Mouse (Mus musculus) testis, adult 2 months (tissue): ENCODE measurements around the gene Mogs. TPM values are rescaled to one million over a fixed set of nuclear protein-coding genes. Genes with fewer than 3 reads are reported as not detected.
A peak's percentile ranks its signal among the peaks of the same experiment; 100 is the strongest.

Experiments
- H3K27ac ChIP-seq: fragments of 200-500 bp; 2 replicates; pipeline ENCODE4 v1.5.1; 2012; ENCODE audit warnings: low read depth, low read length; ENCODE audit not compliant: control insufficient read depth, insufficient read depth
- H3K27me3 ChIP-seq: fragments of 200-500 bp; 2 replicates; pipeline ENCODE4 v1.6.1; 2012; ENCODE audit warnings: mild to moderate bottlenecking, low read length, moderate library complexity; ENCODE audit not compliant: control insufficient read depth, insufficient read depth
- H3K36me3 ChIP-seq: fragments of 200-500 bp; 2 replicates; pipeline ENCODE4 v1.6.1; 2012; ENCODE audit warnings: mild to moderate bottlenecking, low read length; ENCODE audit not compliant: control insufficient read depth, insufficient read depth
- H3K4me1 ChIP-seq: fragments of 200-500 bp; 2 replicates; pipeline ENCODE4 v1.6.1; 2012; ENCODE audit warnings: low read length; ENCODE audit not compliant: control insufficient read depth, insufficient read depth
- H3K4me3 ChIP-seq: fragments of 200-500 bp; 2 replicates; pipeline ENCODE4 v1.5.1; 2012; ENCODE audit warnings: low read depth, mild to moderate bottlenecking, low read length, moderate library complexity, mixed read lengths; ENCODE audit not compliant: control insufficient read depth
- CTCF ChIP-seq: fragments of 200-500 bp; IDR thresholded peaks from 2 replicates; pipeline ENCODE4 v1.5.1; 2012; ENCODE audit warnings: low read depth, mild to moderate bottlenecking, inconsistent platforms, low read length, moderate library complexity; ENCODE audit not compliant: control insufficient read depth, insufficient read depth, insufficient replicate concordance
- POLR2A ChIP-seq: fragments of 200-500 bp; IDR thresholded peaks from 2 replicates; pipeline ENCODE4 v1.6.1; 2012; ENCODE audit warnings: low read depth, mild to moderate bottlenecking, inconsistent platforms, low read length, moderate library complexity; ENCODE audit not compliant: control insufficient read depth
- polyA plus RNA-seq: library from polyadenylated mRNA; depleted of rRNA; stranded (reverse); fragments of >200 nt; gene quantifications from 2 replicates; pipeline ENCODE4 v1.2.3, GENCODE M21; 2012

Gene Mogs
- polyA plus RNA-seq, 1 experiment, result 20.7 TPM

DNA sequence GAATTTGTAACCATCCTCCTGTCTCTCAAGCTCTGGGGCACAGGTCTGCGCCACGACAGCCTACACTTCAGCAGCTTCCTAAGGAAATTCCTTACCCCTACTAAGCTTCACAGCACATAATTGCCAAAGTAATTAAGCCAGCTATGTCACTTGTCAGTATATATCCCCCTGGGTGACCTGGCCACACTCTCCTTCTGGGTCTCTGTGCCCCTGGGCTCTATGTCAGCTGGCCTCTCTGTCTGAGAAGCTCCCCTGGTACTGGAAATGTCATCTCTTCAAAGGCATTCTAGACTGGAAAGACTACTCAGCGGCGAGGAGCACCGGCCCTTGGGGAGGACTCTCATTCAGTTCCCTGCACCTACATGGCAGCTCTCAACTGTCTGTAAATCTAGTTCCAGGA lies 7.7 kb downstream of the Mogs start:
- Histone ChIP-seq H3K27ac (no peak overlapping the region), H3K4me3 (peak overlapping the region; percentile 23), H3K36me3 (no peaks in the 10 kb centered on the region), H3K4me1 (peaks cover 22% of the 10 kb centered on the region), H3K27me3 (no peaks in the 10 kb centered on the region)
- TF ChIP-seq CTCF (no peak), POLR2A (no peak)

DNA sequence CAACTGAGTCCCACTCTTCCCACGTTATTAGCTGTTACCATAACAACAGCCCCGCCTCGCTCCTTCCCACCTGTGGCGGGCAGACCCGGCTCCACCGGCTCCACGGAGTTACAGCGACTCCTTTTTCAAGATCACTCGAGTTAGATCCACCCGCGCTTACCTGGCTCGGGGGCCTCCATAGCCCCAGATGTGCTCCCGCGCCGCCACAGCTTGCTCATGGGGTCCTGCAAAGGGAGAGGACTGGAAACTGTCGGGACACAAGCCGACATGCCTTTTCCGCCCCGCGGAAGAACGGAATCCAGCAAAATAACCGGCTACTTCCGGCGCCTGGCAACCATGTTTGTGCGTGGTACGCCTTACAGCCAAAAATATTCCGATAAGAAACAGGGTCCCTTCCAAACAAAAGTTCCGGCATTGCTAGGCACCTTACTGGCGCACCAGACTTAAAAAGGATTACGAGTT lies 9.6 kb downstream of the Mogs start:
- H3K4me1 ChIP-seq, result peaks cover 22% of the 10 kb centered on the region
- H3K27ac ChIP-seq, result peak overlapping the region; percentile 82
- no peak for TF ChIP-seq CTCF
- TF ChIP-seq POLR2A, result peak; percentile 96
- peak overlapping the region; percentile 95 for H3K4me3 ChIP-seq
- H3K27me3 ChIP-seq, result no peaks in the 10 kb centered on the region
- no peaks in the 10 kb centered on the region for H3K36me3 ChIP-seq

DNA sequence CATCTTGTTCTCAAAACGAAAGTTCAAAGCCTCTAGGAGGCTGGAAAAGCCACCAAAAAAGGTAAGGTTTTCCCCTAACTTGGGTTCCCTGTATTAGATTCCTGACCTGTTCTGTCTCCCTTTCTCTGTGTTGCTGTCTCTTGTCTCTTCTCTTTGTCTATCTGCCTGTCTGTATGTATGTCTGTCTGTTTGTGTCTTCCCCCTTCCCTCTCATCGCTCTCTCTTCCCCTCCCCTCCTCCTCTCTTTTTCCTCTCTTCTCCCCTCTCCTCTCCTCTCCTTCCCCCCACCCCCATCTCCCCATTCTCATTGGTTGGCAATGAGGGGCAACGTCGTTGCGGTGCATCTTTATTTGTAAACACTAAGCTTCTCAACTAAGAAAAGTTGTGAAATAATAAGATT lies 10.0 kb downstream of the Mogs start, which contains the start of gene Ino80b:
Gene Ino80b (minus strand): TSS at position 101 of the 400 bp plus-strand sequence.
- Histone ChIP-seq H3K27me3 (no peaks in the 10 kb centered on the region), H3K4me3 (peak within 1 kb of the TSS; percentile 95), H3K27ac (peak within 1 kb of the TSS; percentile 82), H3K36me3 (no peaks in the 10 kb centered on the region), H3K4me1 (peaks cover 22% of the 10 kb centered on the region)
- TF ChIP-seq CTCF (no peak), POLR2A (no peak)

DNA sequence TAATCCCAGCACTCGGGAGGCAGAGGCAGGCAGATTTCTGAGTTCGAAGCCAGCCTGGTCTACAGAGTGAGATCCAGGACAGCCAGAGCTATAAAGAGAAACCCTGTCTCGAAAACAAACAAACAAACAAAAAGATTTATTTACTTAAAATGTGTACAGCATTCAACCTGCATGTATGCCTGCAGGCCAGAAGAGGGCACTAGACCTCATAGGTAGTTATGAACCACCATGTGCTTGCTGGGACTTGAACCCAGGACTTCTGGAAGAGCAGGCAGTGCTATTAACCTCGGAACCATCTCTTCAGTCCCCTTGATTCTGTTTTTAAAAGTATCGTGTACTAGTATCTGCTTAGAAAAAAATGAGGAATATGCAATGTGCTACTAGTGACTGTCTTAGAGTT lies 12.1 kb downstream of the Mogs start:
- Histone ChIP-seq H3K27me3 (no peaks in the 10 kb centered on the region), H3K36me3 (no peaks in the 10 kb centered on the region), H3K4me1 (peaks cover 8% of the 10 kb centered on the region), H3K27ac (no peak overlapping the region), H3K4me3 (no peak overlapping the region)
- TF ChIP-seq CTCF, result no peak
- TF ChIP-seq POLR2A, result no peak

DNA sequence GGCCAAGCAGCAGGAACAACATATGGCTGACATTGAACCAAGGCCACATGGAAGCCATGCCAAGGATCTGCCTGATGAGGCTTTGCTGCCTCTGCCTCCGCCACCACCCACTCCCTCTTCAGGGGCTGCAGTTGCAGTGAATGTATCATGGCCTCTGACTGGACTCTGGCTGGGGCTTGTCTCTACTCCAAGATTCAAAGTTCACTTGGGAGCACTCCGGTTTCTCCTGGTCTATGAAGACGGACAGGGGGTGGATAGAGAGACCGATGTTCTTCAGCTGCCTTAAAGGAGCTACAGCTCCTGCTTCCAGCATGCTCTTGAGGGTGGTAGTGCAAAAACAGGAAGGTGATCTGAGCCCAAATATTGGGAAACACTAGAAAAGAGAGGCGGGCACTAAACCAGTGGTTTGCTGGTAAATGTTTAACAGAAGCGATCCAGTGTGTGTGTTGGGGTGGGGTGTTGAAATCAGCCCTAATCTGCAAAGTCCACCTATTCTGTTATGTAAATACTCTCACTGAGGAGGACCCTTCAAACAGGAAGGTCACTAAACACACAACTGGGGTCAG lies 16.3 kb downstream of the Mogs start:
- TF ChIP-seq POLR2A (no peak), CTCF (no peak)
- H3K36me3 ChIP-seq, result no peaks in the 10 kb centered on the region
- H3K27ac ChIP-seq, result no peak overlapping the region
- H3K4me1 ChIP-seq, result peaks cover 10% of the 10 kb centered on the region
- H3K4me3 ChIP-seq, result no peak overlapping the region
- H3K27me3 ChIP-seq, result no peaks in the 10 kb centered on the region

DNA sequence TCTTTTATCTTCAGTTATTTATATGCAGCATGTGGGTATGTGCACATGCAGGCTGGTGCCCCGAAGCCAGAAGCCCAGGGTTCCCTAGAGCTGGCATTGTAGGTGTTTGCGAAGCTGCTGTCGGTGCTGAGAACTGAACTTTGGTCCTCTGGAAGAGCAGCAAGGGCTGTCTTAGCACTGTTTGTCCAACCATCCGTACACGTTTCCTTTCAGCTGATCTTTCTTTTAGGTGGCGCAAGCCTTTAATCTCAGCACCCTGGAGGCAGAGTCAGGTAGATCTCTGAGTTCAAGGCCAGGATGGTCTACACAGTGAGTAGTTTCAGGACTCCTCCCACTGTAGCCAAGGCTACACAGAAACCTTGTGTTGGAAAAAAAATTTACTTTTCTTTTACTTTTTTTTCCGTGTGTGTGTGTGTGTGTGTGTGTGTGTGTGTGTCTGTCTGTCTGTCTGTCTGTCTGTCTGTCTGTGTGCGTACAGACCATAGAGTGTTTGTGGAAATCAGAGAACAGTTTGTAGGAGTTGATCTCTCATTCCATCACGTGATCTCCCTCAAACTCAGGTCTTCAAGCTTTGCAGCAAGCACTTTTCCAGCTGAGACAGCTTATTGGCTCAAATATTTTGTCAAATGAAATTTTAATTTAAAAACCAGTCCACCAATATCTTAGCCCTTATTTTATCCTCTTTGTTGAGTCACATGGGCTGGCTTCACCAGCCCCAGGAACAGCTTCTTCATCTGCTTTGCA lies 17.1 kb downstream of the Mogs start:
- Histone ChIP-seq H3K4me3 (no peak overlapping the region), H3K27ac (no peak overlapping the region), H3K36me3 (no peaks in the 10 kb centered on the region), H3K27me3 (no peaks in the 10 kb centered on the region), H3K4me1 (peaks cover 18% of the 10 kb centered on the region)
- TF ChIP-seq POLR2A (no peak), CTCF (no peak)

DNA sequence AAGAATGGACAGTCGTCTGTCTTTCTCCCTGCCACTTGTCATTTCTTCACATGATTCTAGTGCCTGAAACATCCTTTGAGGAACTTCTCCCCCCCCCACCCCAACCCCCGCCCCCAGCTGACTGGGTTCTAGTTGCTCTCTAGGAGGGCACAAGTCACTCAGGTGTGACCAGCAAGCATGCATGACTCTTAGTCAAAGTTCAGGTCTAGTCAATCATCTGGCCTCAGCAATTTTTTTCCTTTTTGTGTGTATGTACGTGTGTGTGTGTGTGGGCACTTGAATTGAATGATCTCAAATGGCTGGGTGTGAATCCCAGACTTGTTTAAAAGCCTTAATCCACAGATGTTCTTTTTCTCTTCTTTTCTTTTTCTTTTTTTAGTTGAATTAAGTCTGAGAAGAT lies 18.9 kb downstream of the Mogs start:
- Histone ChIP-seq H3K27ac (no peak overlapping the region), H3K4me1 (peaks cover 29% of the 10 kb centered on the region), H3K27me3 (no peaks in the 10 kb centered on the region), H3K36me3 (no peaks in the 10 kb centered on the region), H3K4me3 (no peak overlapping the region)
- no peak for TF ChIP-seq POLR2A
- TF ChIP-seq CTCF, result no peak
